ENCODE assay signal across 14 mouse cellular contexts in the genomic region with DNA sequence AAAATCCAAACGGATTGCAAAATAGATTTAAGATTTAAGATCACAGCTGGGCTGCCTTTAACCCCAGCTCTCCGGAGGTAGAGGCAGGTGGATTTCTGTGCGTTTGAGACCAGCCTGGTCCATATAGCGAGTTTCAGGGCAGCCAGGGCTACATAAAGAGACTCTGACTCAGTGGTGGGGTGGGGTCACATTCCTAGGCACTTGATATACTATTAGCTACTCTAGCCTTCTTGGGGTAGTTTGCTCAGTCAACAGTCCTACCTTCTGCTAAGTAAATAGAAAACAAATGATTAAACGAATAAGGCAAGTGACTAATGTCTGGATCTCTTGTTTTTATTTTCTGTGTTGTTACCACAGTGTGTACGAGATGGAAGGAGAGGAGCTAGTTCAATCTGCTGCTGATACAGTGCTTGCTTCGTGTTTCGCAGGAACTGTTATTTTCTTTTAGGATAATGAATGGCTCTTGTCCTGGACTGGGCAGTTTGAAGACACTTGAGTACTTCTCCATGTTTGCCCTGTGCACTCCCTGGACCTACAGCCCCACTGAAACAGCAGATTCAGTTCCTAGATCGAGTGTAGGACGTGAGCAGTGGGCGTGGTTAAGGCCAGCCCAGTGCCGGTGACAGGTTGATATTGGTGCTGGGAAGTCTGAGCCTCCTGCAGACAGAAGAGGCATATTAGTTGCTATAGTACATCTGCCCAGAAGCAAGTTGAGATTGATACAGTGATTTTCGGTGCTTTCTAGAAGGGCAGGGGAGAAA. TPM values are rescaled to one million over a fixed set of nuclear protein-coding genes. Genes with fewer than 3 reads are reported as not detected.
DNase-seq lines count a peak whose midpoint lies in the region; ATAC-seq lines count a peak whose summit lies in the region.
"Had no signal": no experiment of that assay in that cellular context is flagged by ENCODE, and none has a peak within 500 bp of the region (broad histone marks: within the 10 kb centered on the region; RNA-seq: fewer than 3 reads in every experiment).

No protein-coding gene starts in this region.

- H3K36me3 ChIP-seq in lung, embryonic 16.5 days (ENCODE audit: control insufficient read depth, insufficient read depth, low read length), result no peaks in the 10 kb centered on the region
- H3K36me3 ChIP-seq in stomach, embryonic 15.5 days, result no peaks in the 10 kb centered on the region
- no peaks in the 10 kb centered on the region for H3K36me3 ChIP-seq in forebrain, embryonic 15.5 days
- H3K36me3 ChIP-seq: G1E; hindbrain, embryonic 12.5 days; liver, embryonic 15.5 days had no signal

- peak; percentile 10 to 12 for DNase-seq in kidney, postnatal 4 days
- DNase-seq in kidney, adult 18-20 months, result no peak
- DNase-seq in gastrocnemius, postnatal 14 days, result no peak
- DNase-seq in adrenal gland, adult 8-10 months, result no peak
- DNase-seq: gastrocnemius, postnatal 25 days; kidney, adult 8-10 months had no signal

- no peak overlapping the region for H3K9ac ChIP-seq in lung, embryonic 16.5 days (ENCODE audit: low read length)
- H3K9ac ChIP-seq in stomach, embryonic 15.5 days, result no peak overlapping the region
- H3K9ac ChIP-seq in forebrain, embryonic 15.5 days (replicated peaks), result no peak overlapping the region
- H3K9ac ChIP-seq: hindbrain, embryonic 12.5 days; liver, embryonic 15.5 days had no signal

- no peaks in the 10 kb centered on the region for H3K27me3 ChIP-seq in lung, embryonic 16.5 days (ENCODE audit: control insufficient read depth, insufficient read depth, low read depth, low read length)
- no peaks in the 10 kb centered on the region for H3K27me3 ChIP-seq in stomach, embryonic 15.5 days (replicated peaks)
- no peaks in the 10 kb centered on the region for H3K27me3 ChIP-seq in forebrain, embryonic 15.5 days
- H3K27me3 ChIP-seq: hindbrain, embryonic 12.5 days had no signal

- H3K9me3 ChIP-seq in lung, embryonic 16.5 days (ENCODE audit: control insufficient read depth, low read length), result no peaks in the 10 kb centered on the region
- H3K9me3 ChIP-seq in stomach, embryonic 15.5 days, result no peaks in the 10 kb centered on the region
- H3K9me3 ChIP-seq in forebrain, embryonic 15.5 days, result no peaks in the 10 kb centered on the region
- H3K9me3 ChIP-seq: hindbrain, embryonic 12.5 days; liver, embryonic 15.5 days had no signal

- H3K27ac ChIP-seq in lung, embryonic 16.5 days (ENCODE audit: low read length), result peak overlapping the region; percentile 52
- H3K27ac ChIP-seq in stomach, embryonic 15.5 days, result no peak overlapping the region
- no peak overlapping the region for H3K27ac ChIP-seq in forebrain, embryonic 15.5 days (replicated peaks)
- H3K27ac ChIP-seq: hindbrain, embryonic 12.5 days; liver, embryonic 15.5 days had no signal

- H3K4me3 ChIP-seq in lung, embryonic 16.5 days (ENCODE audit: low read length), result peak overlapping the region; percentile 26
- H3K4me3 ChIP-seq in stomach, embryonic 15.5 days (replicated peaks), result 0 out of 2 replicates have a peak overlapping the region, but pooled peaks have one; percentile 6
- H3K4me3 ChIP-seq in forebrain, embryonic 15.5 days, result no peak overlapping the region
- H3K4me3 ChIP-seq: hindbrain, embryonic 12.5 days; liver, embryonic 15.5 days had no signal

- intact Hi-C loops in gastrocnemius, postnatal 14 days (cut with DNase I; ENCODE audit: low total_unique reads), result no loop called here

- no peaks in the 10 kb centered on the region for H3K4me1 ChIP-seq in lung, embryonic 16.5 days (replicated peaks; ENCODE audit: control insufficient read depth, insufficient read depth, low read length)
- peaks cover 5% of the 10 kb centered on the region; the same call in 1 of the 2 replicates for H3K4me1 ChIP-seq in stomach, embryonic 15.5 days
- no peaks in the 10 kb centered on the region for H3K4me1 ChIP-seq in forebrain, embryonic 15.5 days
- H3K4me1 ChIP-seq: hindbrain, embryonic 12.5 days; liver, embryonic 15.5 days had no signal

- WGBS in lung, embryonic 16.5 days, result 42% methylated on average over 13 of the region's 13 CpGs
- WGBS in stomach, embryonic 15.5 days, result 46% methylated on average over 13 of the region's 13 CpGs
- 75% methylated on average over 13 of the region's 13 CpGs for WGBS in forebrain, embryonic 15.5 days

- peak overlapping the region; percentile 44 for H3K4me2 ChIP-seq in lung, embryonic 16.5 days (ENCODE audit: low read depth, low read length)
- peak overlapping the region; percentile 31; the same call in 1 of the 2 replicates for H3K4me2 ChIP-seq in stomach, embryonic 15.5 days
- H3K4me2 ChIP-seq in forebrain, embryonic 15.5 days (replicated peaks), result no peak overlapping the region
- H3K4me2 ChIP-seq: hindbrain, embryonic 12.5 days; liver, embryonic 15.5 days; midbrain, embryonic 11.5 days had no signal

- ATAC-seq in common myeloid progenitor, adult 5-6 weeks (replicated peaks; ENCODE audit: low read depth, poor library complexity, severe bottlenecking), result peak; percentile 73
- ATAC-seq in lung, embryonic 16.5 days (ENCODE audit: low read depth), result peak; percentile 94
- ATAC-seq in stomach, embryonic 15.5 days (ENCODE audit: insufficient read depth, low FRiP score, low read depth), result peak; percentile 87
- ATAC-seq in forebrain, embryonic 15.5 days (replicated peaks), result no peak

RNA-seq across cellular contexts. Expression of a gene that starts 6.9 kb away (rescaled TPM):
- total RNA-seq in common myeloid progenitor, adult 5-6 weeks (2017), result 0.10 and 4.3 TPM in 2 replicates
- 9.3 and 9.6 TPM in 2 replicates for polyA plus RNA-seq in lung, embryonic 16.5 days (2015; fragmentation: Nextera tagmentation; extraction: Ambion mirVana)
- polyA plus RNA-seq in stomach, embryonic 15.5 days (2015; fragmentation: Nextera tagmentation; extraction: Ambion mirVana), result 15.5 and 15.6 TPM in 2 replicates
- polyA plus RNA-seq in forebrain, embryonic 15.5 days (2015; fragmentation: Nextera tagmentation; extraction: Ambion mirVana), result 16.9 and 20.0 TPM in 2 replicates
- under 1 TPM; 0.35 to 0.73 TPM for total RNA-seq in gastrocnemius, postnatal 14 days (2021)
- total RNA-seq in adrenal gland, adult 8-10 months (2022), result 1 to 10 TPM; 3.2 to 4.7 (median 3.8) TPM
- polyA plus RNA-seq: G1E had no signal

Comparison
In these comparisons a context has a peak if more than half of its experiments do, and no peak if none do; other contexts are left out.
1. DNase-seq: peak in kidney, postnatal 4 days (2 of 2); none in kidney, adult 18-20 months (single experiment), gastrocnemius, postnatal 14 days (single experiment) and adrenal gland, adult 8-10 months (single experiment).